Mouse (Mus musculus): ENCODE data around the gene Ap3d1. TPM values are rescaled to one million over a fixed set of nuclear protein-coding genes. Genes with fewer than 3 reads are reported as not detected.

Gene Ap3d1
- 54.2 and 58.3 TPM in 2 replicates for polyA plus RNA-seq (2015; fragmentation: Nextera tagmentation; extraction: Ambion mirVana)

DNA sequence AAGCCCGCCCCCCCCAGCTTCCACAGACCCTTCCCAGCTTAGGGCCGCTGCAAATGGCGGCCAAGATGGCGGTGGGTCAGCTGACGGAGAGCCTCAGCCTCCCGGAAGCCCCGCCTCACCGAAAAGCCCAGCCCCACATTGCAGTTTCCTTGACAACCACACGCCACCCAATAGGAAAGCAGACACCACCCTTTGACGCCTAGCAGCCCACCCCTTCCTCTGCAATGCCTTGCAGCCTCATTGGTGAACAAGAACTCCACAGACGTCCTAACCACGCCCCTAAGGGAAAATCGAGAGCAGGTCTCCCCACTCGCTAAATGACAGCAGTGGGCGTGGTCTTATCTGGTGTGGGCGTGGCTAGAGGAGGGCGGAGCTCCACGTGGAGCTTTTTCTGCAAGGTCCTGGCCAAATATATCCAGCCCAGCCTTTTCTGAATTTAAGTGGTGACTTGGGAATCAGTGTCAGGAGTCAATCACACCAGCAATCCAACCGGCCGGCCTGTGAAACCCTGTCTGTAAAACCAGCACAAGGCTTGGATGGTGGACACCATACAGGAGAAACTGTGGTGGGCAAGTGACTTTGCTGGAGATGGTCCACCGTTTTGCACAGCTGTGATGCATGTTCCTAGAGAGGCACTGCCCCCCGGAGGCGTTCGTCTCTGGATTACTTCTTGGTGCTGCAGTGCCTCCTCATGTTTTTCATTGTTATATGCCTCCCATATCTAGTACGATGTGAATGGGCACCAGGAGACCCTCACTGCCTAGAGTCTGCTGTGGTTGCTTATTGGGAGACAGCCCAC lies at the start of gene Ap3d1:
TSS of gene Ap3d1 (minus strand) at position 85 of the 799 bp plus-strand sequence.
- Histone ChIP-seq H3K4me3 (replicated peaks; ENCODE audit: low read depth, low read length) (peak within 1 kb of the TSS; percentile 93), H3K9me3 (replicated peaks; ENCODE audit: low read length) (no peaks in the 10 kb centered on the region), H3K27ac (peak within 1 kb of the TSS; percentile 86), H3K9ac (ENCODE audit: low read depth, low read length) (peak within 1 kb of the TSS; percentile 97), H3K27me3 (ENCODE audit: insufficient read depth, low read length) (no peaks in the 10 kb centered on the region), H3K4me2 (ENCODE audit: low read length) (peak within 1 kb of the TSS; percentile 91), H3K36me3 (ENCODE audit: insufficient read depth, low read length) (no peaks in the 10 kb centered on the region), H3K4me1 (replicated peaks; ENCODE audit: insufficient read depth, low read length) (peaks cover 18% of the 10 kb centered on the region)
- peak; percentile 18; the same call in 1 of the 2 replicates for TF ChIP-seq CTCF (IDR thresholded peaks at IDR 0.05; ENCODE audit: low read depth)
- DNase-seq (ENCODE audit: low spot score) (peak; percentile 100), ATAC-seq (replicated peaks; ENCODE audit: low FRiP score, low read depth) (peak; percentile 99)
- 3% methylated on average over 25 of the region's 25 CpGs for WGBS

DNA sequence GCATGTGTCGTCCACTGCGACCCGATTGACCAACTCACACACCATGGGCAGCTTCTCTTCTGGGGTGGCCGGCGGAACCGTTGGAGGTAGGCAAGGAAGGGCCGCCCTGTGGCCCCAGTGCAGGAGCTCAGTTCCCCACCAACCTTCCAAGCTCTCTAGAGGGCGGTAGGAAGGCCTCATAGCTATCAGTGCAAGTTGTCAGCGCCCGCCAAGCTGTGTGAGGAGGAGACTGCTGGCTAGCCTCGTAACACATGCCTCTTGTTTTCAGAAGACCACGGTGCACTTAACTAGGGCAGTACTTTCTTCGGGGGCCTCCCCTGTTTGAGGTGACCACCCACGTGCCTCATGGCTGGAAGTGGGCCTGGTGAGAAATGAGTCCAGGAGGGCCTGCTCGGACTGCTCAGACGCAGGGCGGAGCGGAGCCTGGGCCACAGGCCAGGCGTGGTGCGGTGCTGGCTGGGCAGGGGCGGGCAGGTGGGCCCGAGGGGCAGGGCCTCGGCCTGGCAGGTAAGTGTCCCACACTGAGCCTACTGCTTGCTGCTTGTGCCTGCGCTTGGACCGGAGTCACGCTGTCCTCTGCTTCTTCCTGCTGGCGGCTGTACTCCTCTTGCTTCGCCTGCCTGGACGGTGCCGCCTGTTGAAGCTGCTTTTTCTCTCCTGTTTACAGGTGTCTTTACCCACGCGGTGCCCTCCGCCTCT lies 49.6 kb upstream of the Ap3d1 start:
- Histone ChIP-seq H3K9ac (ENCODE audit: low read depth, low read length) (no peak overlapping the region), H3K9me3 (replicated peaks; ENCODE audit: low read length) (no peaks in the 10 kb centered on the region), H3K27ac (no peak overlapping the region), H3K4me2 (ENCODE audit: low read length) (no peak overlapping the region), H3K36me3 (ENCODE audit: insufficient read depth, low read length) (peaks cover 82% of the 10 kb centered on the region), H3K4me1 (replicated peaks; ENCODE audit: insufficient read depth, low read length) (no peaks in the 10 kb centered on the region), H3K27me3 (ENCODE audit: insufficient read depth, low read length) (no peaks in the 10 kb centered on the region), H3K4me3 (replicated peaks; ENCODE audit: low read depth, low read length) (no peak overlapping the region)
- WGBS = 78% methylated on average over 33 of the region's 33 CpGs
- no peak for TF ChIP-seq CTCF (IDR thresholded peaks at IDR 0.05; ENCODE audit: low read depth)
- ATAC-seq (replicated peaks; ENCODE audit: low FRiP score, low read depth) (0 out of 2 replicates have a peak, but pooled peaks have one; percentile 9), DNase-seq (ENCODE audit: low spot score) (no peak)

DNA sequence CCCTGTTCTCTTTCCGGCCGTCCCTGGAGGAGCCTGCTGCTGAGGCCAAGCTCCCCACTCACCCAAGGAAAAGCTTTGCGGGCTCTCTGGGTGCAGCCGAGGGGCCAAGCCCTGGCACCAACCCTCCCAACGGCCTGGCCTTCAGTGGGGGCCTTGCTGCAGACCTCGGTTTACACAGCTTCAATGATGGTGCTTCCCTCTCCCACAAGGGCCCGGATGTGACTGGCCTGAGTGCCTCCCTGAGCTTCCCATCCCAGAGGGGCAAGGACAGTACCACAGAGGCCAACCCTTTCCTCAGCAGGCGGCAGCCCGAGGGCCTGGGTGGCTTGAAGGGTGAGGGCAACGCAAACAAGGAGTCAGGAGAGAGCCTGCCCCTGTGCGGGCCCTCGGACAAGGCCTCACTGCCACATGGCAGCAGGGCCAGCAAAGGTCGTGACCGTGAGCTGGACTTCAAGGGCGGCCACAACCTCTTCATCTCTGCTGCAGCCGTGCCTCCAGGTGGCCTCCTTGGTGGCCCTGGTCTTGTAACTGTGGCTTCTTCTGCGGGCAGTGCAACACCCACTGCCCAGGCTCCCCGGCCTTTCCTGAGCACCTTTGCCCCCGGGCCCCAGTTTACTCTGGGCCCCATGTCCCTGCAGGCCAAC lies 48.8 kb upstream of the Ap3d1 start:
- peaks cover 89% of the 10 kb centered on the region for H3K36me3 ChIP-seq (ENCODE audit: insufficient read depth, low read length)
- no peak for TF ChIP-seq CTCF (IDR thresholded peaks at IDR 0.05; ENCODE audit: low read depth)
- 84% methylated on average over 19 of the region's 19 CpGs for WGBS
- no peak overlapping the region for H3K9ac ChIP-seq (ENCODE audit: low read depth, low read length)
- no peak overlapping the region for H3K27ac ChIP-seq
- no peak overlapping the region for H3K4me3 ChIP-seq (replicated peaks; ENCODE audit: low read depth, low read length)
- no peaks in the 10 kb centered on the region for H3K9me3 ChIP-seq (replicated peaks; ENCODE audit: low read length)
- no peak for DNase-seq (ENCODE audit: low spot score)
- no peaks in the 10 kb centered on the region for H3K27me3 ChIP-seq (ENCODE audit: insufficient read depth, low read length)
- no peak for ATAC-seq (replicated peaks; ENCODE audit: low FRiP score, low read depth)
- H3K4me1 ChIP-seq (replicated peaks; ENCODE audit: insufficient read depth, low read length) = no peaks in the 10 kb centered on the region
- H3K4me2 ChIP-seq (ENCODE audit: low read length) = no peak overlapping the region

DNA sequence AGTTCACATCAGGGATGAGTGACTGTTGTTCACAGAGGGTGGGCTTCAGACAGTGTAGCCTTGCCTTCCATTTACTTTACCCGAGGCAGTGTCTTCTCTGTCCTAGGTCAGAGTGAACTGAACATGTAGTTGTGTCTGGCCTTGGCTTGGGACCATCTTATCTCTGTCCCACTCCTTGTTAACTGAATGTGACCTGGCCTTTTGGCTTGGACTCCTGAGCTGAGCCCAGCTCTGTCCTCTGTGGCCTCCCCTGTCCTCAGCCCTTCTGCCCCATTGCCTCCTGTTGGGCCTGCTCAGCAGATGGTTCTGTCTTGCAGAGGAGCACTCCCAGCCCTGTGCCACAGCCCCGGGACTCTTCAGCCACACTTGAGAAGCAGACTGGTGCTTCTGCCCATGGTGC lies 45.5 kb upstream of the Ap3d1 start:
- Histone ChIP-seq H3K36me3 (ENCODE audit: insufficient read depth, low read length) (peaks cover 98% of the 10 kb centered on the region), H3K9ac (ENCODE audit: low read depth, low read length) (no peak overlapping the region), H3K9me3 (replicated peaks; ENCODE audit: low read length) (no peaks in the 10 kb centered on the region), H3K4me1 (replicated peaks; ENCODE audit: insufficient read depth, low read length) (no peaks in the 10 kb centered on the region), H3K27me3 (ENCODE audit: insufficient read depth, low read length) (no peaks in the 10 kb centered on the region), H3K27ac (no peak overlapping the region), H3K4me3 (replicated peaks; ENCODE audit: low read depth, low read length) (no peak overlapping the region), H3K4me2 (ENCODE audit: low read length) (no peak overlapping the region)
- 83% methylated on average over 2 of the region's 2 CpGs for WGBS
- TF ChIP-seq CTCF (IDR thresholded peaks at IDR 0.05; ENCODE audit: low read depth) = no peak
- ATAC-seq (replicated peaks; ENCODE audit: low FRiP score, low read depth) (no peak), DNase-seq (ENCODE audit: low spot score) (no peak)

DNA sequence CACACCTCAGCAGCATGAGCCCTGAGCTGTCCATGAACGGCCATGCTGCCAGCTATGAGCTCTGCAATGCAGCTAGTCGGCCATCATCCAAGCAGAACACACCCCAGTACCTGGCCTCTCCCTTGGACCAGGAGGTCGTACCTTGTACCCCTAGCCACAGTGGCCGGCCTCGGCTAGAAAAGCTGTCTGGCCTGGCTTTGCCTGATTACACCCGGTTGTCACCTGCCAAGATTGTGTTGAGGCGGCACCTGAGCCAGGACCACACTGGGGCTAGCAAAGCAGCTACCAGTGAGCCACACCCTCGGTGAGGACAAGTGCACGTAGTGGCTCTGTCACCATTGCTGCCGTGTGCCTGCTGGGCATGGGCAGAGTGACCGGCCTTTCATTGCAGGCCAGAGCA lies 43.9 kb upstream of the Ap3d1 start:
- no peak overlapping the region for H3K9ac ChIP-seq (ENCODE audit: low read depth, low read length)
- 90% methylated on average over 11 of the region's 11 CpGs for WGBS
- H3K4me2 ChIP-seq (ENCODE audit: low read length) = no peak overlapping the region
- TF ChIP-seq CTCF (IDR thresholded peaks at IDR 0.05; ENCODE audit: low read depth) = no peak
- no peaks in the 10 kb centered on the region for H3K9me3 ChIP-seq (replicated peaks; ENCODE audit: low read length)
- H3K36me3 ChIP-seq (ENCODE audit: insufficient read depth, low read length) = peaks cover 94% of the 10 kb centered on the region
- DNase-seq (ENCODE audit: low spot score) (no peak), ATAC-seq (replicated peaks; ENCODE audit: low FRiP score, low read depth) (no peak)
- H3K27ac ChIP-seq = no peak overlapping the region
- H3K4me1 ChIP-seq (replicated peaks; ENCODE audit: insufficient read depth, low read length) = no peaks in the 10 kb centered on the region
- no peaks in the 10 kb centered on the region for H3K27me3 ChIP-seq (ENCODE audit: insufficient read depth, low read length)
- no peak overlapping the region for H3K4me3 ChIP-seq (replicated peaks; ENCODE audit: low read depth, low read length)

DNA sequence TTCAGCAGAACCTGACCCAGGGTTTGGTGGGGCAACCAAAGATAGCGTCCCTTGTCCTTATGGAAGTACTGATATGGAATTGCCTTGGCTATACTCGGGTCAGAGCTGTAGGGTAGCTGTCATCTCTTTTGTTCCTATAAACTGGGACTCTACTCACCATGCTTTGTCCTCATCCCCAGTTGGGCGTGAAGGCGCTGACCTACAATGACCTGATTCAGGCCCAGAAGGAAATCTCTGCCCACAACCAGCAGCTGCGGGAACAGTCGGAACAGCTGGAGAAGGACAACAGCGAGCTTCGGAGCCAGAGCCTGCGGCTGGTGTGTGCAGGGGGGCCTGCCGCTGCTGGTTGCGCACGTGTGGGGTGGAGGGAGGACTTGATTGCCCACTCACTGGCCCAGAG lies 42.8 kb upstream of the Ap3d1 start:
- 87% methylated on average over 12 of the region's 12 CpGs for WGBS
- Histone ChIP-seq H3K4me1 (replicated peaks; ENCODE audit: insufficient read depth, low read length) (no peaks in the 10 kb centered on the region), H3K9ac (ENCODE audit: low read depth, low read length) (no peak overlapping the region), H3K4me3 (replicated peaks; ENCODE audit: low read depth, low read length) (no peak overlapping the region), H3K4me2 (ENCODE audit: low read length) (no peak overlapping the region), H3K9me3 (replicated peaks; ENCODE audit: low read length) (no peaks in the 10 kb centered on the region), H3K36me3 (ENCODE audit: insufficient read depth, low read length) (peaks cover 87% of the 10 kb centered on the region), H3K27me3 (ENCODE audit: insufficient read depth, low read length) (no peaks in the 10 kb centered on the region), H3K27ac (no peak overlapping the region)
- no peak for TF ChIP-seq CTCF (IDR thresholded peaks at IDR 0.05; ENCODE audit: low read depth)
- DNase-seq (ENCODE audit: low spot score) (no peak), ATAC-seq (replicated peaks; ENCODE audit: low FRiP score, low read depth) (no peak)

All from kidney, postnatal 0 days (tissue).